Mouse (Mus musculus) embryo, embryonic 10.5 days (tissue): Measurements from ENCODE around the gene Hdac11.
"Not testable (repeated sequence)": the region's sequence is repeated elsewhere in the genome, so short reads cannot be mapped to it uniquely, and the experiment has no call there.

Experiments
- DNase-seq: peaks from one replicate; pipeline ENCODE4 v3.0.0-alpha.2; 2015; ENCODE audit warnings: low spot score

Hdac11 gene

DNA sequence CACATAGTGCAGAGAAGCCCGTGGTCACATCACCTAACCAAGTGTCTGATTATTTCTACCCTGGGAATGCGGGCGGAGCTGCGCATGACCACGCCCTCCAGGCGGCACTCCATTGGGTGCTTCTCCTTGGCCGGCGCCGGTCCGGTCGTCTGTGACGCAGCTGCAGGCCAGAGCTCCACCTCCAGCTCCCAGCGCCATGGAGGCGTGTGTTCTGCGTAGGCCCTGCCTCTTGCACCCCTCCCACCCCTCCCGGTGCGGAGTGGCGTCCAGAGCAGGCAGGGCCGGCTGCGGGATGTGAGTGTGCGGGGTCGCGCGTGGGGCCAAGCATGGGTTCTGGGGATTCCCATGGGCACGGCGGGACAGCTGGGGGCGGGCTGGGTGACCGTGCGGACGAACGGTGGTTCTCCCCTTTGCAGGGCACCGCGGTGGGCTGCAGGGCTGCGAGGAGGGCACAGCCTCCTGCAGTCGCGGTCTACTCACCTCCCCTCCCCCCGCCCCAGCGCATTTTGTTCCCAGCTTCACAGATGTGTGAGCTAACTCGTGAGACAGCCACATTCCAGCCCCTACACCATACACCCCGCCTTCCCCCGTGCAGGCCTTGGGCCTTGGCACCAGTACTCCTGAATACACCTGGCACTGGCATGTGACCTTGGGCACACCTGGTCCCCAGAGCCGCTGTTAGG lies at the start of gene Hdac11:
Gene Hdac11, plus strand, starts transcription at position 112 of the 683 bp plus-strand sequence.
- DNase-seq, result peak; percentile 94

GRCm38 (mm10) chr6:91108301-91108916 lies 48.1 kb upstream of the Hdac11 start:
- DNase-seq, result no peak

GRCm38 (mm10) chr6:91108917-91109450 lies 47.5 kb upstream of the Hdac11 start:
- DNase-seq, result no peak

- no peak for DNase-seq
Observed at GRCm38 (mm10) chr6:91109489-91109888, 47.0 kb upstream of the Hdac11 start.

DNA sequence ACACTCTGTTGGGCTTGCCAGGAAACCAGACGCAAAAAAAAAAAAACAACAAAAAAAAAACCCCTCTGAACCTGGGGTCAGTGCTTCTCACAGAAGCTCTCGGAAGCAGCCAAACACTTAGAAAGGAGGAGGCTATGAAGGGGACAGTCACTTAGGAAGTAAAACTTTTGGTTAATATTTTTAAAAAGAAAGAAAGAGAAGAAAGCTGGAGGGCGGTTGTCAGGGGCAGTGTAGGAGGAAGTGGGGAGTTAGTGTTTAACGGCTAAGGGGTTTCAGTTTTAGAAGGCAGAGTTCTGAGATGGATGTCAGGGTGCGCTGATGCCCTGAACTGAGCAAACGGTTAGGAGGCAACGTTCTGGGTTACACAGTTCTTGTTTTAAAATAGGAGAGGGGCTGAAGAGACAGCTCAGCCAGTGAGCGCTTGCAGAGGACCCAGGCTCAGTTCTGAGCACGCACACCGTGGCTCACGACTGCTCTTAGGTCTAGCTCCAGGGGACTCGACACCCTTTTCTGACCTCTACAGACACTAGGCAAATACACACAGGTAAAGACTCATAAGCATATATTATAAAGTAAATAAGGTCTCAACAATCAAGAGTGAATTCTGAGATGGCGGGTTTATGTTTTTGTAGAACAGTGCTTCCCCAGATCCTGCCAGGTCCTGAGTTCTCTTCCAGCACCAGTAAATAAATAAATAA lies 46.0 kb upstream of the Hdac11 start:
- DNase-seq, result no peak

DNA sequence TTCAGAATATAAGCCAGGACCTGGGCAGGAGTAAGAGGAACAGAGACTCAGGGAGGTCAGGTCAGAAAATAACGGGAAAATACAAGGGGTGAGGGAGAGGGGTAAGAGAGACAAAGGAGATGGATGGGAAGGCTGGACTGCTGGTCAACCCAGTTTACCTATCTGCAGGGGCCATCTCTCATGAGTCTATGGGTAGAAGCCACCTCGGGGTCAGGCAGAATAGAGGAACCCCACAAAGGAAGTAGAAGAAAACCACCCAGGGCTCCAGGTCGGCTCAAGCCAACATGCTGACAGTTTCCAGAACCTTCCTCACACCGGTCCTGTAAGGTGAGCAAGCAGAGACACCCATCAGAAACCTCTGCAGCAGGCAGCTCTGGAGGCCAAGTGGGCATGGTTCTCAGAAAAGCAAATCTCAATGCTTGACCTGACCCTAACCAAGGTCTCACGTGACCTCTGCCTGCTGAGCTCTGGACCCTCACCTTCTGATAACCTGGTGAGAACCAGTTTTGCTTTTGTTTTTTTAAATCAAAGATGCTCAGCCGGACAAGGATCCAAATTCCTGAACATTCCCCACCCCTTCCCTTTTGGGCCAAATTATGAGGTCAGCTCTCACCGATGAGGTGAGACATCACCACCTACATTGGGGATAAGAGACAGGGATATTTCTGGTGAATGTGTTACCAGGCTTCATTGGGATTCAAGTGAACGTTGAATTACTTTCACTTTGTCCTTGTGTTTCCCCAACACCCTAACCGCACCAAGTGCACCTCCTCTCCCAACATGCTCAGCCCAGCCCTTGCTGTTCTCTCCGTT lies 45.1 kb upstream of the Hdac11 start:
- no peak for DNase-seq

DNA sequence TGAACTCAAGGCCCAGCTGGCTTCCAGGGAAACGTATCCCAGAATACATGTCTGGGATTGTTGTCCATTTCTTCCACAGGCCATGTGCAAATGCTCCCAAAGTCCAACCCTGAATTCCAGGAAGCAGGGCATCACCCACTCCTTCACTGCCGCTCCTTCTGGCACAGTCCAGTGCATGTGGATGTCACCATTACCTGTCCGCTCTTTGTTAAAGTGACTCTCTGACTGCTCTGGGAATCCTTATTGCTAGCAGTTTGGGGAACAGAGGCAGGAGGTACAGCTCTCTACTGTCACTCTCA lies 44.6 kb upstream of the Hdac11 start:
- DNase-seq, result no peak

DNA sequence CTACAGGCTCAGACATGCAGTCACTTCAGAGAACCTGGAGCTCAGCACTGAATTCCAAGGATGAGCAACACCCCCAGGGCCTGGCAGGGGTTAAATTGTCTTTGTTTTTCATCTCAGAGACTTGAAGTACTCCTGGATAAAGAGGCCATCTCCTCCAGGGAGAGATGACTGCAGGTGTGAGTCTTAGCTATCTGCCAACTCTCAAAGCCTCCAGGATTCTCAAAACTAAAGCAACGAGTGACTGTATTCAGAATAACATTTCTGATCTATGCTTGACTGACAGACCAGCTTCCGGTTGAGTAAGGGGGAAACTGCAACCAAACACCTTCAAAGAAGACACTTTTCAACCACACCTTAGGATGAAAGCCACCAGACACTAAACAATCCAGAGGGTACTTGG lies 41.7 kb upstream of the Hdac11 start:
- DNase-seq, result no peak

GRCm38 (mm10) chr6:91115158-91115557 lies 41.3 kb upstream of the Hdac11 start:
- DNase-seq, result peak; percentile 39

- DNase-seq, result no peak
Observed at GRCm38 (mm10) chr6:91115863-91116243, 40.6 kb upstream of the Hdac11 start.

DNA sequence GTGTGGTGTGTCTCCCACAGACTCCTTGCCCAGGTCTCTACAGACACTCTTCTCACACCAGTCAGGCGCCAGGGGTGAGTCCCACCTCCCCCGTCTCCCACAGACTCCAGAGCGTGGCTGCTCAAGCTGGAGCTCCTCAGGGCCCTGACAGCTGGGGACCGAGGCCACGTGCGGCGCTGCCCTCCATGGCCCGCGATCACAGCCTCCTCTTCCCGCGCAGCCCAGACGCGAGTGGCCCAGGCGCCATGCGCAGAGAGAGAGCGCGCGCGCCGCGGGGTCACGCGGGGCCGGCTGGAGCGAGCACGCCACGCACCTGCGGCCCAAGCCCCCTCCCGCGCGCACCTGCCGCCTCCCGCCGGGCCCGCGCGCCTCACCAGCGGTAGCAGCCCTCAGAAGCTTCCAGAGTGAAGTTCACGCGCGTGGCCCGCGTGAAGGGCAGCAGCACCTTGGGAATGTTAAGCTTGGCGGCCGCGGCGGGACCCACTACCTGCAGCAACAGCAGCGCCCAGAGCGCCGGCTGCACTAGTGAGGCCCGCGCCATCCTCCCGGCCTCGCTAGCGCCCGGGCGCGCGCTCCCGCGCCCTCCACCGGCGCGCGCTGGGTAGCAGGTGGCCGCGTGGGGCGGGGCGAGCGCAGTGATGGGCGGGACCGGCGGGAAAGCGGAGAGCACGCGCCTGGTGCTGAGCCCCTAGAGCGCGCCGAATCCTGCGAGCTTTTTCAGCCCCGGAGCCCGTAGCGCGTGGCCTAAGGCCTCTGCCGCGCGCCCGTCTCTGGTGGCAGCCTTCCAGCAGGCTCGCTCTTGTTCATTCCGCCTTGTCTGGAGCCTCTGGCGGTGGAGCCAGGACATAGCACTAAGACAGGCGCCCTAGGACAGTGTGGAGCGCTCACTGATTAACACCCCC lies 40.0 kb upstream of the Hdac11 start, which contains the start of gene Nup210:
Gene Nup210, minus strand, starts transcription at position 586 of the 902 bp plus-strand sequence.
- peak; percentile 93 for DNase-seq

GRCm38 (mm10) chr6:91117149-91117548 lies 39.3 kb upstream of the Hdac11 start:
- DNase-seq, result no peak

DNA sequence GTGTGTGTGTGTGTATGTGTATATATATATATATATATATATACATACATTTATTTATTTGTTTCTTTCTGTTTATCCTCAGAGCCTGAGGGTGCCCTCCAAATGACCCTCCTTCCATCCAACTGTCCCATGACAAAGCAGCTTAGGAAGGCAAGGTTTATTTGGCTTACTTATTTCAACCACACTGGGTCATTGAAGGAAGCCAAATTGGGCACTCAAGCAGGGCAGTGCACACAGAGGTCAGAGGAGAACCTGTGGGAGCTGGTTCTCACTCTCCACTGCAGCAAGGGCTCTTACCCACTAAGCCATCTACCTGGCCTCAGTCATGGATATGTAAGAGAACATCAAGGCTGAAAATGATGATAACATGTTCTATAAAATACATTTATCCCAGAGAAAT lies 37.9 kb upstream of the Hdac11 start:
- no peak for DNase-seq

DNA sequence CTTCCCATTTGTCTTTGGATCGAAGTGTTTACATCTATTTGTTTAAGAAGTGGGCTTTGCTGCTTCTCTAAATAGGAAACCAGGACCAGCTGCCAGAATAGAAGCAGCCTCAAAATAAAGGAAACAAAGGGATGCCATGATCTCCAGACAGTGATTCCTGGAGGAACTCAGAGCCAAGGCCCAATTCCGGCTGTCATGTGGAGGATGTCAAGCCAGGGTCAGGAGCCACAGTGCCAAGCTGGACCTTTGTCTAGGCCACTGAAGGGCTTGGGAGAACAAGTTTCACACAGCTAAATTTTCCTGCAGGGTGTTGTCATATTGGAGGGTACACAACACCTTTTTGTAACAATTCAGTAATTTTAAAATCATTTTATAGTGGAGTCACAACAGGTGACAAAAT lies 36.3 kb upstream of the Hdac11 start:
- no peak for DNase-seq

DNA sequence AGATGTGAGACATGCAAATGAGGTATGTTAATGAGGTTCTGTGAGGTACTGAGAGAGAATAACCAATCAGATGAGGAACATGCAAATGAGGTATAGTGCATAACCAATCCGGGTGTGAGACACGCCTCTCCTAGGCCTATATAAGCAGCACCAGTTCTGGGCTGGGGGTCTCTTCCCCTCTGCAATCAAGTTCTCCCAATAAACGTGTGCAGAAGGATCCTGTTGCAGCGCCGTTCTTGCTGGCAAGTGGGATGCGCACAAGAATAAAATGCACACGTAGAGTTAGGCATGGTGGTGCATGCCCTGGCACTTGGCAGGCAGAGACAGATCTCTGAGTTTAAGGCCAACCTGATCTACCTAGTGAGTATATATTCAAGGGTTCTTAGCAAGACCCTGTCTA lies 35.4 kb upstream of the Hdac11 start:
- DNase-seq, result not testable (repeated sequence)

DNA sequence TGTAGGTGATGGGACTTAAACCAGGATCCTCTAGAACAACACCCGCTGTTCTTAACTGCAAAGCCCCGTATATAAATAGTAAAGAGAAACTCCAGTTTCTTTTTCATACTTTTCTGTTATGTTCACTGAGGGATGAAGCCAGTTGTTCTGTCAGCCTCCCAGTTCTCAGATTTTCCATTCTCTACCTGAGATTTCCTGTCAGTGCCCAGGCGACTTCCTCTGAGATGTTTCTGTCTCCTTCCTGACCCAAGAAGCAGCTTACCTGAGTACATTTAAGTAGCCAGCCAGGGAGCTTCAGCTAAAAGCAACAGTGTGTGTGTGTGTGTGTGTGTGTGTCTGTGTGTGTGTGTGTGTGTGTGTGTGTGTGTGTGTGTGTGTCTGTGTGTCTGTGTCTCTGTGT lies 33.0 kb upstream of the Hdac11 start:
- no peak for DNase-seq

DNA sequence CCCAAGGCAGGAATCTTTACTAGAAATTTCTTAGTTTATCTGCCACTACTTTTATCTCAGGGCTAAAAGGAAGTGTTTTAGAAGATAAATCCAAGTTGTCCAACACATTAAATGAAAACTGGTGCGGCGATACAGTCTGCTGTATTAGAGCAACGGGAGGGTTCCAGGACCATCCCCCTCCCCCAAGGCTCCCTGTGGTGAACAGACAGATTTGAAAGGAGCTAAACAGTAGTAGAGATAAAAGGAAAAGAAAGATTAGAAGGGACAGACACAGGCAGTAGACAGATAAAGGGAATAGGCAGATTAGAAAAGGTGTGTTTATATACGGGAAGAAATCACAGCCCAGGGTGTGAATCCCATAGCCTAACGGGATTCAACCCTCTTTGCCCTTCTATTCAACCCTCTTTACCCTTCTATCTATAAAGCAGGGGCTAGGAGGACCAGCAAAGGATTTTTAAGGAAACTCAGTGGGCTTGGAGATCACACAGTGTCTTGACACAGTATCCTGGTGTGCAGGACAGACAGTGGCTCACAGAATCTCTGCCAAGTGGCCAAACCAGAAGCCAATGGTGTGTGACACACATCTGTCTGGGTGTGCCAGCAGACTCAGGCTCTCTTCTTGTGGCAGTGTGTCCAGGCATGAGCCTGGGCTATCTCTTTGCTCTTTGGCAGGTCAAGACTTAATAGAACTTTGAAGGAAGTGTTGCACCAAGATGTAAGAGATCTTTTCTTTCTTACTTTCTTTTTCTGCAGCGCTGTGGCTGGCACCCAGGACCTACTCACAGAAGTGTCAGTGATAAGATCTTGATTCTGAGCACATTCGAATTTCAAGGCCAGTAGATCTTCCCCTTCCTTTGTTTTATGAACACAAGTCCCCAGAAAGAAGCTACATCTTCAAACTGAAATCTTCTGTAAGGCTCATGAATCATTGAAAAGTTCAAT lies 31.9 kb upstream of the Hdac11 start:
- DNase-seq, result no peak

DNA sequence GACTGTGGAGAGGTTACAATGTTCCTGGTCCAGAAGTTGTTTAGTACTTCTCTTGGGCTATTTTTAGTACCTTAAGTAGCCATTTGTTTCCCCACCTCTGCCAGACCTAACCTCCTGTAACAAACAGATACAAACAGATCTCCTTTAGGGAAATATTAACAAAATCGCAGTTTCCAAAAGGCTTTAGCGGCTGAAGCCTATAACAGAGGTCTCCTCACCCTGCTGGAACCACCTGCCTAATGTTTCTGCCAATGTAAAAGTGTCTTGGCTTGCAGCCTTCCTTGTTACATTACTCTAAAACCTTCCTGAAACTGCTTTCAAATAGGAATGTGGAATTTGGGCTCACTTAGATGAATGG lies 31.3 kb upstream of the Hdac11 start:
- no peak for DNase-seq

DNA sequence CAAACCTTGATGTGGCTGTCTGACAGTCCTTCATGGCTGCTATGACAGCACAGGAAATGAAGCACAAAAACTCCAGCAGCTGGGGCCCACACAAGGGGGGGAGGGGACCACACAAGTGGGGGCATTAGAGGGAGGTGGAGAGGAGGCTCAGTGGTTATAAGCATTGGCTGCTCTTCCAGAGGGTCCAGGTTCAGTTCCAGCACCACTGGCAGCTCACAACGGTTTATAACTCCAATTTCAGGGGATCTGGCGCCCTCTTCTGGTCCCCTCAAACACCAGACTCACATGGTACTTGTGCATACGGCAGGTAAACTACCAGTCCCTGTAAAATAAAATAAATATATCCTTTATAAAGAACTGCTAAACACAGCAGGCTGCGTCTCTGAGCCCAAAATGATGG lies 27.5 kb upstream of the Hdac11 start:
- no peak for DNase-seq

DNA sequence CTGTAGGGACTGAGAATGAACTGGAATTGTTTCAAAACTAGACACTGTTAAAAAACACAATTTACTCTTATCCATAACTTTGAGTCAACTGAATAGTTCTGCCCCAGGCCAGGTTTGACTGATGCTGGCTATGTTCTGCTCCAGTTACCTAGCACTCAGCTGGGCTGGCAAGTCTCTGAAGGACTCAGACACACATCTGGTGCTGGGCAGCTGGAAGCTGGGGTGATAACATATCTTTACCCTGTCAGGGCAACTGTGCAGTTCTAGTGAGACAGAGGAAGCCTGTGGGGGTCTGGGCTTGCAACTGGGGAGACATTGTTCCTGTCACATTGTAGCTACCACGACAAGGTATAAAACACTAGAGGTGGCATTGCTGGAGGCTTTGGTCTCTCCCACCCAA lies 25.6 kb upstream of the Hdac11 start:
- no peak for DNase-seq
